Mouse (Mus musculus) embryonic facial prominence, embryonic 14.5 days (tissue): ENCODE measurements at regions not wholly inside any gene's neighbourhood (a gene's known extent, or its start where the extent isn't known, plus 50 kb on each side); places are given as distances from the start of the nearest gene placed in this dataset.

Source experiments
- ATAC-seq: fragments of 200-750 bp; cut with Nextera tagmentation; 2 replicates; pipeline ENCODE4 v1.8.0; 2017; ENCODE audit warnings: low read depth, moderate number of reproducible peaks, moderate TSS enrichment
- DNase-seq: peaks from one replicate; pipeline ENCODE4 v3.0.0-alpha.2; 2015; ENCODE audit warnings: low spot score
- H3K27ac ChIP-seq: fragments of 300-500 bp; sonication (generic); replicated peaks from 2 replicates; pipeline ENCODE4 v1.5.1; 2014; ENCODE audit warnings: low read depth, mild to moderate bottlenecking, low read length, moderate library complexity
- H3K27me3 ChIP-seq: fragments of 300-500 bp; sonication (generic); replicated peaks from 2 replicates; pipeline ENCODE4 v1.6.1; 2014; ENCODE audit warnings: low read length; ENCODE audit not compliant: control insufficient read depth, insufficient read depth
- H3K36me3 ChIP-seq: fragments of 300-500 bp; sonication (generic); 2 replicates; pipeline ENCODE4 v1.6.1; 2014; ENCODE audit warnings: low read length, mixed read lengths; ENCODE audit not compliant: control insufficient read depth, insufficient read depth
- H3K4me1 ChIP-seq: fragments of 300-500 bp; sonication (generic); 2 replicates; pipeline ENCODE4 v1.6.1; 2014; ENCODE audit warnings: antibody characterized with exemption, low read length; ENCODE audit not compliant: control insufficient read depth, insufficient read depth
- H3K4me2 ChIP-seq: fragments of 300-500 bp; sonication (generic); 2 replicates; pipeline ENCODE4 v1.6.1; 2014; ENCODE audit warnings: low read depth, mild to moderate bottlenecking, low read length, moderate library complexity, mixed read lengths
- H3K4me3 ChIP-seq: fragments of 300-500 bp; sonication (generic); 2 replicates; pipeline ENCODE4 v1.5.1; 2014; ENCODE audit warnings: low read depth, mild to moderate bottlenecking, low read length
- H3K9ac ChIP-seq: fragments of 300-500 bp; sonication (generic); 2 replicates; pipeline ENCODE4 v1.6.1; 2014; ENCODE audit warnings: low read depth, mild to moderate bottlenecking, low read length, moderate library complexity, mixed read lengths
- H3K9me3 ChIP-seq: fragments of 300-500 bp; sonication (generic); 2 replicates; pipeline ENCODE4 v1.6.1; 2016; ENCODE audit warnings: low read length; ENCODE audit not compliant: control insufficient read depth
- WGBS: fragments of 180-500 bp; shearing (Covaris S2); extraction: QIAGEN DNeasy Blood & Tissue Kit; methylation state at CpG from one replicate; pipeline ENCODE4 v1.1.7; 2014; 5-methylcytosine and 5-hydroxymethylcytosine counted together

- Histone ChIP-seq H3K36me3 (no peaks in the 10 kb centered on the region), H3K4me1 (no peaks in the 10 kb centered on the region), H3K27ac (no peak overlapping the region), H3K4me2 (no peak overlapping the region), H3K9ac (no peak overlapping the region), H3K27me3 (no peaks in the 10 kb centered on the region), H3K9me3 (no peaks in the 10 kb centered on the region), H3K4me3 (no peak overlapping the region)
- WGBS: 83% methylated on average over 2 of the region's 2 CpGs
- no peak for DNase-seq
- no peak for ATAC-seq
These were observed 183.0 kb upstream of the Jarid2 start for GRCm38 (mm10) chr13:44546289-44546688.

GRCm38 (mm10) chr13:44548880-44549279 is 180.4 kb upstream of the Jarid2 start:
- Histone ChIP-seq H3K9ac (no peak overlapping the region), H3K36me3 (no peaks in the 10 kb centered on the region), H3K4me1 (no peaks in the 10 kb centered on the region), H3K27me3 (no peaks in the 10 kb centered on the region), H3K4me2 (no peak overlapping the region), H3K4me3 (no peak overlapping the region), H3K9me3 (no peaks in the 10 kb centered on the region), H3K27ac (no peak overlapping the region)
- 88% methylated on average over 3 of the region's 3 CpGs for WGBS
- DNase-seq (no peak), ATAC-seq (no peak)

DNA sequence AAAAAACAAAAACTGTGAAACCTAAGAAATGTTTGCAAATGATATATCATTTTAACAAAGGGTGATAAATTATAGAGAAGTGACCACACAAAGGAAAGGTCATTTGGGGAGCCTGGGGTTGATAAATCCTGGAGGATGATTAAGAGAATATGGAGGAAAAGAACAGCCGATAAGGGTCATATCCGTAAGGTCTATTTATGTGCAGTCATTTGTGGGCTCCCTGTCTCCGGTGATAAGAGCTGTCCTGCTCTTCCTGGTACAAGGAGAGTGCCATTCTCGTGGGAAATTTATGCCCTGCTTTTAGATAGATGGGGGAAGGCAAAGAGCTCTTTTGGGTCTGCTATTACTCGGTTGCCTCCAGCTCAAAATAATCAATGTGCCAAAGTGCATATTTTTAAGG is 175.9 kb upstream of the Jarid2 start:
- Histone ChIP-seq H3K4me1 (no peaks in the 10 kb centered on the region), H3K36me3 (no peaks in the 10 kb centered on the region), H3K4me3 (no peak overlapping the region), H3K27me3 (no peaks in the 10 kb centered on the region), H3K27ac (no peak overlapping the region), H3K9ac (no peak overlapping the region), H3K9me3 (no peaks in the 10 kb centered on the region), H3K4me2 (no peak overlapping the region)
- no peak for ATAC-seq
- 83% methylated on average over 5 of the region's 5 CpGs for WGBS
- no peak for DNase-seq

DNA sequence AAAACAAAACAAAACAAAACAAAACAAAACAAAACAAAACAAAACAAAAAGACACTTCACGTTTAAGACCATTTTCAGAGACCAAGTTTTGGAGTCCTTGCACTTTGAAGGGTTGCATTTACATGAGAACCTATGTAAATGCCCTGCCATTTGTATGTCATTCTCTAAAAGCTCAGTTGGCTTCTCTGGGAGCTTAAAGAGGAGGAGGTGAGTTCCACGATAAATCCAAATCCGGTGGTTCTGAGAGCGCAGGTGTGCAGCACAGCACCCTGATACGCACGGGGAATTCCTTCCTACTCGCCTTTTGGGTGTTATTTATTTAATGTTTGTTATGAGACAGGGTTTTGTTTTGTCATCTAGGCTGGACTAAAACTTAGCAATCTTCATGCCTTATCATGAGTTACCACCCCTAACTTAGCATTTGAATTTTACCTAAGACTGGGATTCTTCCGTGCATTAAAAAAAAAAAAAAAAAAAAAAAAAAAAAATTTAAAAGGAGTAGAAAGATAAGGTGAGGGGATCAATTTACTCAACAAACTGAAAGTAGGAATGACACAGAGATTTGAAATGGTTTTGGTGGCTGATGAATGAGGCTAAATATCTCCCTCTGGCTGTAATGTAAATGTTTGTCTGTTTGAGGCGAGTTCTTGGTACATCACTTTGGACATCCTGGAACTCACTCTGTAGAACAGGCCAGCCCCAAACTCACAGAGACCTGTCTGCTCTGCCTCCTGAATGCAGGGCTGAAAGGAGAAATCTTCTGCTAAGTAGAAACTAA is 174.4 kb upstream of the Jarid2 start:
- WGBS: 72% methylated on average over 9 of the region's 9 CpGs
- H3K36me3 ChIP-seq: no peaks in the 10 kb centered on the region
- no peak overlapping the region for H3K4me3 ChIP-seq
- DNase-seq (no peak), ATAC-seq (no peak)
- no peak overlapping the region for H3K9ac ChIP-seq
- H3K4me1 ChIP-seq: no peaks in the 10 kb centered on the region
- no peaks in the 10 kb centered on the region for H3K9me3 ChIP-seq
- no peak overlapping the region for H3K4me2 ChIP-seq
- no peaks in the 10 kb centered on the region for H3K27me3 ChIP-seq
- H3K27ac ChIP-seq: no peak overlapping the region

DNA sequence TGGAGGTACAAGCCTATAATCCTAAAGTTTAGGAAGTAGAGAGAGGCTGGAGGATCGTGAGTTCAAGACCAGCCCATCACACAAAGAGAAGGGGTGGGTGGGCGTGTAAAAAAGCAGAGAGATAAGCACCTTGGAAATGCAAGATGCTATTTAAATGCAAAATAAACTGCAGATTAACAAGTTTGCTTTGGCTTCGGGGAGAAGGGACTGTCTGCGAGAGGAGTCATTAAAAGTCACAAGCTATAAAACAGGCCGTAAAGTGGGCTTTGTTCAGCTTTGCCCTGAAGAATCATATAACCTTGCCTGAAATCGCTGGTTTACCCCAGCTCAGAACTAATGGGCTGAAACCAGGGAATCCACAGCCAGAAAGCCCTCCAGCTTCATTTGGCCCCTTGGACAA is 173.3 kb upstream of the Jarid2 start:
- H3K9ac ChIP-seq: no peak overlapping the region
- H3K36me3 ChIP-seq: no peaks in the 10 kb centered on the region
- no peaks in the 10 kb centered on the region for H3K9me3 ChIP-seq
- H3K4me1 ChIP-seq: no peaks in the 10 kb centered on the region
- 88% methylated on average over 6 of the region's 6 CpGs for WGBS
- no peak for DNase-seq
- no peak overlapping the region for H3K4me2 ChIP-seq
- no peaks in the 10 kb centered on the region for H3K27me3 ChIP-seq
- no peak overlapping the region for H3K4me3 ChIP-seq
- no peak overlapping the region for H3K27ac ChIP-seq
- no peak for ATAC-seq

DNA sequence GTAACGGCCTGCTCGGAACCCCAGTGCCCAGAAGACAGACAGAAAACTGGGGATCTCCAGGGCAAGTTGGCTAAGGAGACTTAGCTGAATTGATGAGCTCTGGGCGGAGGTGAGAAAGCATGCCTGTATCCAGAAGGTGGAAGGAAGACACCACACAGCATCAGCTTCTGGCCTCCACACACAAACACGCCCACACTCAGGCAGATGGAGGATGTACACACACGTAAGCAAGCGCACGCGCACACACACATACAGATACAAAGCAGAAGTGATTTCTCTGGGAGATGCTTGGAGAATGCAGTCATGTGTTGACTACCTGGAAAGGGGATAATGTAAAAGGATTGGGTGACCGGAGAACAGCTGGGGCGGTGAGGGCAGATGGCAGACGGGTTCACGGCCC is 171.2 kb upstream of the Jarid2 start:
- Histone ChIP-seq H3K9ac (no peak overlapping the region), H3K9me3 (no peaks in the 10 kb centered on the region), H3K4me1 (no peaks in the 10 kb centered on the region), H3K27ac (no peak overlapping the region), H3K4me2 (no peak overlapping the region), H3K4me3 (no peak overlapping the region), H3K36me3 (no peaks in the 10 kb centered on the region), H3K27me3 (no peaks in the 10 kb centered on the region)
- no peak for ATAC-seq
- 91% methylated on average over 12 of the region's 12 CpGs for WGBS
- DNase-seq: no peak

GRCm38 (mm10) chr13:44558491-44559177 is 170.6 kb upstream of the Jarid2 start:
- Histone ChIP-seq H3K27ac (no peak overlapping the region), H3K4me1 (no peaks in the 10 kb centered on the region), H3K4me2 (no peak overlapping the region), H3K27me3 (no peaks in the 10 kb centered on the region), H3K36me3 (no peaks in the 10 kb centered on the region), H3K4me3 (no peak overlapping the region), H3K9me3 (no peaks in the 10 kb centered on the region), H3K9ac (no peak overlapping the region)
- no peak for DNase-seq
- no peak for ATAC-seq
- WGBS: 86% methylated on average over 21 of the region's 21 CpGs

DNA sequence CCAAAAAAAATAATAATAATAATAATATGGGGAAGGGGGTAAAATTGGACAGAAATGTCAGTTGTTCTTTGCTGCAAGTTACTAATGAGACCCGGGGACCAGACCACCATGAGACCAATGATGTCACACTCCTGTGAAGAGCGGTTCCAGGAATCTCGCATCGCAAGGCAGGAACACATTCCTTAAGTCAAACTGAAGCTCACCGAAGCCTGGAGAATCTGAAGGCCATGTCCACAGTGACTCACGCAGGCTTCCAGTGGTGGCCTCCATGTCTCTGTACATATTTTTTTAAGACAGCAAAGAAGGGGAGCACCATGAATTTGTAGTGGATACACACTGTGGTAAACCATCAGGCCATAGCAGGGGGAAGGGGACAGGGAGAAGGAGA is 170.1 kb upstream of the Jarid2 start:
- no peak for DNase-seq
- no peaks in the 10 kb centered on the region for H3K27me3 ChIP-seq
- no peaks in the 10 kb centered on the region for H3K36me3 ChIP-seq
- ATAC-seq: no peak
- no peak overlapping the region for H3K4me2 ChIP-seq
- no peaks in the 10 kb centered on the region for H3K9me3 ChIP-seq
- no peaks in the 10 kb centered on the region for H3K4me1 ChIP-seq
- H3K4me3 ChIP-seq: no peak overlapping the region
- 97% methylated on average over 6 of the region's 6 CpGs for WGBS
- no peak overlapping the region for H3K27ac ChIP-seq
- H3K9ac ChIP-seq: no peak overlapping the region

DNA sequence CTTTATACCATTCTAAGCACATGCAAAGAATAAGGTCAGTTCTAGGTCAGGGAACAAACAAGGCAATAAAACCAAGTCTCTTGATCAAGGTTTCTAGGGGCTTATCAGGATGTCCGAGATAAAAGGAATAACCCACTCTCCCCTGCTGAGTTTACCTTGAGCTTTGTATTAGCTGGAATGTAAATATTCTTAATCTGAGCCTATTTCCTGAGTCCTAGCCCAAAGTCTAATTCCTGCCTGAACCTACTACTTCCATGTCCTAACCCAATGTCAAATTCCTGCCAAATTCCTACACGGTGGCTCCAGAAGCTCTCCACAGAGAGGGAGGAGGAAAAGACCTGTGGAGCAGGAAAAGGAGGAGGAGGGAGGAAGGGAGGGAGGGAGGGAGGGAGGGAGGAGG is 169.6 kb upstream of the Jarid2 start:
- 36% methylated on average over 2 of the region's 2 CpGs for WGBS
- no peak overlapping the region for H3K4me2 ChIP-seq
- H3K36me3 ChIP-seq: no peaks in the 10 kb centered on the region
- no peak overlapping the region for H3K4me3 ChIP-seq
- ATAC-seq (no peak), DNase-seq (no peak)
- no peak overlapping the region for H3K9ac ChIP-seq
- H3K4me1 ChIP-seq: no peaks in the 10 kb centered on the region; the same call in 1 of the 2 replicates
- no peak overlapping the region for H3K27ac ChIP-seq
- H3K9me3 ChIP-seq: no peaks in the 10 kb centered on the region
- H3K27me3 ChIP-seq: no peaks in the 10 kb centered on the region
